Mouse (Mus musculus): ENCODE results near the gene Gpr82. TPM values are rescaled to one million over a fixed set of nuclear protein-coding genes. Genes with fewer than 3 reads are reported as not detected.

Gene Gpr82
- total and polyA plus RNA-seq, 3 experiments: 0.11 to 0.30 TPM; not detected in 1

GRCm38 (mm10) chrX:13655005-13655421, 6.2 kb upstream of the Gpr82 start (continued):
- TF ChIP-seq PAX5 (IDR thresholded peaks at IDR 0.05; ENCODE audit: low read length): no peak
- TF ChIP-seq CTCF (conservative IDR thresholded peaks at IDR 0.05 in 1 of 2, IDR thresholded peaks at IDR 0.05 in 1 of 2; ENCODE audit: low read depth in 2 of 2, low read length in 2 of 2): no peak
- no peak for TF ChIP-seq E2F4 (IDR thresholded peaks at IDR 0.05; ENCODE audit: insufficient replicate concordance, low read depth, low read length)
- no peak; the same call in 1 of the 2 replicates for TF ChIP-seq RCOR1 (conservative IDR thresholded peaks at IDR 0.05; ENCODE audit: low read depth, low read length)
- TF ChIP-seq ETS1 (conservative IDR thresholded peaks at IDR 0.05; ENCODE audit: low read depth, low read length): peak; percentile 81
- peak; percentile 74 for TF ChIP-seq SIN3A (IDR thresholded peaks at IDR 0.05; ENCODE audit: low read length)
- no peak for TF ChIP-seq JUN (IDR thresholded peaks at IDR 0.05; ENCODE audit: insufficient read depth, low read depth, low read length)
- no peak for TF ChIP-seq NRF1 (IDR thresholded peaks at IDR 0.05; ENCODE audit: low read depth, low read length)
- TF ChIP-seq SMC3 (IDR thresholded peaks at IDR 0.05; ENCODE audit: low read depth, low read length): peak; percentile 21; the same call in 1 of the 2 replicates
- no peak for TF ChIP-seq HCFC1 (IDR thresholded peaks at IDR 0.05; ENCODE audit: low read depth, low read length)
- peak; percentile 79; the same call in 1 of the 2 replicates for TF ChIP-seq MYC (IDR thresholded peaks at IDR 0.05; ENCODE audit: low read depth, low read length)
- TF ChIP-seq UBTF (IDR thresholded peaks at IDR 0.05; ENCODE audit: low read depth, low read length): no peak
- no peak for TF ChIP-seq GABPA (IDR thresholded peaks at IDR 0.05; ENCODE audit: insufficient replicate concordance, low read depth, low read length)
- no peak for TF ChIP-seq ELF1 (IDR thresholded peaks at IDR 0.05; ENCODE audit: low read depth, low read length)
- peak; percentile 82 for TF ChIP-seq EP300 (IDR thresholded peaks at IDR 0.05; ENCODE audit: low read length)

- TF ChIP-seq UBTF (IDR thresholded peaks at IDR 0.05; ENCODE audit: low read depth, low read length): no peak
- no peak for TF ChIP-seq PAX5 (IDR thresholded peaks at IDR 0.05; ENCODE audit: low read length)
- TF ChIP-seq SMC3 (IDR thresholded peaks at IDR 0.05; ENCODE audit: low read depth, low read length): no peak
- TF ChIP-seq IRF4 (IDR thresholded peaks at IDR 0.05; ENCODE audit: low read depth, low read length): no peak
- no peak for TF ChIP-seq MAZ (IDR thresholded peaks at IDR 0.05; ENCODE audit: low read depth, low read length)
- no peak for TF ChIP-seq TCF12 (IDR thresholded peaks at IDR 0.05; ENCODE audit: low read depth, low read length)
- H3K4me2 ChIP-seq (ENCODE audit: insufficient read depth, low read depth, poor library complexity, severe bottlenecking): peak overlapping the region; percentile 74; the same call in 1 of the 2 replicates
- H3K27ac ChIP-seq (ENCODE audit: insufficient read depth, low read depth): peak overlapping the region; percentile 97
- no peaks in the 10 kb centered on the region for H3K9me3 ChIP-seq (replicated peaks; ENCODE audit: low read length)
- in situ Hi-C loops (cut with MboI; ENCODE audit: low pct_ligation_motif_present, low pct_unique_long_range_greater_than_20kb, low sequenced_read_pairs): loop anchor here (10.0 to 25.0 kb wide), 2 partner anchors 191 to 419 kb away; partner anchors contain the start of gene Nyx
- no peaks in the 10 kb centered on the region for H3K36me3 ChIP-seq (replicated peaks in 1 of 2; ENCODE audit: control insufficient read depth in 1 of 2, insufficient read depth in 1 of 2, low read length in 1 of 2)
- peaks cover 12 to 49% of the 10 kb centered on the region in 2 experiments; a peak in 3 of 4 replicates for H3K4me1 ChIP-seq (ENCODE audit: control insufficient read depth in 1 of 2, insufficient read depth in 2 of 2)
- dilution Hi-C loops (cut with MboI; ENCODE audit: extremely low pct_ligation_motif_present, extremely low pct_unique_long_range_greater_than_20kb, low sequenced_read_pairs): no loop called here
- no peak for DNase-seq (ENCODE audit: extremely low read depth)
- peak overlapping the region; percentile 17 to 46 (median 18) for H3K4me3 ChIP-seq (replicated peaks in 1 of 3; ENCODE audit: low read depth in 2 of 3, low read length in 2 of 3, poor library complexity in 1 of 3)
- peak overlapping the region; percentile 66 for H3K9ac ChIP-seq (ENCODE audit: insufficient read depth, low read depth)
- H3K27me3 ChIP-seq (replicated peaks): no peaks in the 10 kb centered on the region
- H3K79me2 ChIP-seq (replicated peaks; ENCODE audit: control insufficient read depth, extremely low read depth, insufficient read depth, poor library complexity, severe bottlenecking): no peaks in the 10 kb centered on the region
These were observed 5.3 kb upstream of the Gpr82 start for GRCm38 (mm10) chrX:13655906-13656305.

All from CH12.LX (cell line).